Mouse (Mus musculus): ENCODE measurements around the gene Gpr21. TPM values are rescaled to one million over a fixed set of nuclear protein-coding genes. Genes with fewer than 3 reads are reported as not detected.

Gpr21 gene
- total and polyA plus RNA-seq, 3 experiments = 2.5 to 5.9 TPM; not detected in 1

- Histone ChIP-seq H3K4me3 (ENCODE audit: low read depth, low read length) (no peak overlapping the region), H3K36me3 (replicated peaks) (peaks cover 21% of the 10 kb centered on the region), H3K9me3 (replicated peaks) (no peaks in the 10 kb centered on the region), H3K4me1 (ENCODE audit: insufficient read depth, low read depth, low read length) (peaks cover 2% of the 10 kb centered on the region; the same call in 1 of the 2 replicates), H3K27me3 (ENCODE audit: insufficient read depth, low read length) (no peaks in the 10 kb centered on the region)
- no peak for DNase-seq (ENCODE audit: low spot score)
- no peak for ATAC-seq (ENCODE audit: extremely low read depth, insufficient number of reproducible peaks, low FRiP score, poor library complexity, severe bottlenecking)
- TF ChIP-seq GATA2 (IDR thresholded peaks at IDR 0.05; ENCODE audit: borderline replicate concordance, low read depth, low read length) = no peak
- TF ChIP-seq TAL1 (conservative IDR thresholded peaks at IDR 0.05; ENCODE audit: low read depth, low read length) = no peak
- TF ChIP-seq CTCF (IDR thresholded peaks at IDR 0.05; ENCODE audit: low read depth, low read length) = no peak
- no peak for TF ChIP-seq GATA1 (IDR thresholded peaks at IDR 0.05; ENCODE audit: borderline replicate concordance, low read length)
- TF ChIP-seq POLR2AphosphoS5 (IDR thresholded peaks at IDR 0.05; ENCODE audit: insufficient replicate concordance, low read depth, low read length) = no peak
Measured at GRCm38 (mm10) chr2:37527587-37527986, 11.5 kb downstream of the Gpr21 start.

- Histone ChIP-seq H3K9me3 (replicated peaks) (no peaks in the 10 kb centered on the region), H3K36me3 (replicated peaks) (peaks cover 24% of the 10 kb centered on the region), H3K27me3 (ENCODE audit: insufficient read depth, low read length) (no peaks in the 10 kb centered on the region), H3K4me1 (ENCODE audit: insufficient read depth, low read depth, low read length) (peaks cover 2% of the 10 kb centered on the region; the same call in 1 of the 2 replicates), H3K4me3 (ENCODE audit: low read depth, low read length) (no peak overlapping the region)
- DNase-seq (ENCODE audit: low spot score) (no peak), ATAC-seq (ENCODE audit: extremely low read depth, insufficient number of reproducible peaks, low FRiP score, poor library complexity, severe bottlenecking) (no peak)
- TF ChIP-seq GATA2 (IDR thresholded peaks at IDR 0.05; ENCODE audit: borderline replicate concordance, low read depth, low read length) = no peak
- TF ChIP-seq POLR2AphosphoS5 (IDR thresholded peaks at IDR 0.05; ENCODE audit: insufficient replicate concordance, low read depth, low read length) = no peak
- no peak for TF ChIP-seq GATA1 (IDR thresholded peaks at IDR 0.05; ENCODE audit: borderline replicate concordance, low read length)
- TF ChIP-seq CTCF (IDR thresholded peaks at IDR 0.05; ENCODE audit: low read depth, low read length) = no peak
- no peak for TF ChIP-seq TAL1 (conservative IDR thresholded peaks at IDR 0.05; ENCODE audit: low read depth, low read length)
Measured at GRCm38 (mm10) chr2:37529397-37529796, 13.3 kb downstream of the Gpr21 start.

- H3K4me1 ChIP-seq (ENCODE audit: insufficient read depth, low read depth, low read length) = peaks cover 2% of the 10 kb centered on the region; the same call in 1 of the 2 replicates
- H3K4me3 ChIP-seq (ENCODE audit: low read depth, low read length) = no peak overlapping the region
- ATAC-seq (ENCODE audit: extremely low read depth, insufficient number of reproducible peaks, low FRiP score, poor library complexity, severe bottlenecking) (no peak), DNase-seq (ENCODE audit: low spot score) (no peak)
- no peaks in the 10 kb centered on the region for H3K27me3 ChIP-seq (ENCODE audit: insufficient read depth, low read length)
- no peaks in the 10 kb centered on the region for H3K9me3 ChIP-seq (replicated peaks)
- TF ChIP-seq POLR2AphosphoS5 (IDR thresholded peaks at IDR 0.05; ENCODE audit: insufficient replicate concordance, low read depth, low read length) (no peak), GATA2 (IDR thresholded peaks at IDR 0.05; ENCODE audit: borderline replicate concordance, low read depth, low read length) (no peak), CTCF (IDR thresholded peaks at IDR 0.05; ENCODE audit: low read depth, low read length) (no peak), GATA1 (IDR thresholded peaks at IDR 0.05; ENCODE audit: borderline replicate concordance, low read length) (no peak), TAL1 (conservative IDR thresholded peaks at IDR 0.05; ENCODE audit: low read depth, low read length) (no peak)
- H3K36me3 ChIP-seq (replicated peaks) = peaks cover 32% of the 10 kb centered on the region
Measured at GRCm38 (mm10) chr2:37530766-37531165, 14.6 kb downstream of the Gpr21 start.

GRCm38 (mm10) chr2:37531639-37532038 is 15.5 kb downstream of the Gpr21 start:
- DNase-seq (ENCODE audit: low spot score) (no peak), ATAC-seq (ENCODE audit: extremely low read depth, insufficient number of reproducible peaks, low FRiP score, poor library complexity, severe bottlenecking) (no peak)
- H3K4me3 ChIP-seq (ENCODE audit: low read depth, low read length) = no peak overlapping the region
- no peaks in the 10 kb centered on the region for H3K9me3 ChIP-seq (replicated peaks)
- peaks cover 2% of the 10 kb centered on the region; the same call in 1 of the 2 replicates for H3K4me1 ChIP-seq (ENCODE audit: insufficient read depth, low read depth, low read length)
- H3K27me3 ChIP-seq (ENCODE audit: insufficient read depth, low read length) = no peaks in the 10 kb centered on the region
- peaks cover 32% of the 10 kb centered on the region for H3K36me3 ChIP-seq (replicated peaks)
- no peak for TF ChIP-seq GATA1 (IDR thresholded peaks at IDR 0.05; ENCODE audit: borderline replicate concordance, low read length)
- TF ChIP-seq TAL1 (conservative IDR thresholded peaks at IDR 0.05; ENCODE audit: low read depth, low read length) = no peak
- no peak for TF ChIP-seq GATA2 (IDR thresholded peaks at IDR 0.05; ENCODE audit: borderline replicate concordance, low read depth, low read length)
- no peak for TF ChIP-seq POLR2AphosphoS5 (IDR thresholded peaks at IDR 0.05; ENCODE audit: insufficient replicate concordance, low read depth, low read length)
- no peak for TF ChIP-seq CTCF (IDR thresholded peaks at IDR 0.05; ENCODE audit: low read depth, low read length)

- no peak for DNase-seq (ENCODE audit: low spot score)
- Histone ChIP-seq H3K4me1 (ENCODE audit: insufficient read depth, low read depth, low read length) (no peaks in the 10 kb centered on the region), H3K36me3 (replicated peaks) (peaks cover 79% of the 10 kb centered on the region), H3K4me3 (ENCODE audit: low read depth, low read length) (no peak overlapping the region), H3K9me3 (replicated peaks) (no peaks in the 10 kb centered on the region), H3K27me3 (ENCODE audit: insufficient read depth, low read length) (no peaks in the 10 kb centered on the region)
- ATAC-seq (ENCODE audit: extremely low read depth, insufficient number of reproducible peaks, low FRiP score, poor library complexity, severe bottlenecking) = no peak
- TF ChIP-seq CTCF (IDR thresholded peaks at IDR 0.05; ENCODE audit: low read depth, low read length) = no peak
- TF ChIP-seq TAL1 (conservative IDR thresholded peaks at IDR 0.05; ENCODE audit: low read depth, low read length) = no peak
- no peak for TF ChIP-seq GATA1 (IDR thresholded peaks at IDR 0.05; ENCODE audit: borderline replicate concordance, low read length)
- TF ChIP-seq GATA2 (IDR thresholded peaks at IDR 0.05; ENCODE audit: borderline replicate concordance, low read depth, low read length) = no peak
- TF ChIP-seq POLR2AphosphoS5 (IDR thresholded peaks at IDR 0.05; ENCODE audit: insufficient replicate concordance, low read depth, low read length) = no peak
Measured at GRCm38 (mm10) chr2:37549346-37550012, 33.3 kb downstream of the Gpr21 start.

- Histone ChIP-seq H3K4me3 (ENCODE audit: low read depth, low read length) (no peak overlapping the region), H3K4me1 (ENCODE audit: insufficient read depth, low read depth, low read length) (no peaks in the 10 kb centered on the region), H3K9me3 (replicated peaks) (no peaks in the 10 kb centered on the region), H3K27me3 (ENCODE audit: insufficient read depth, low read length) (no peaks in the 10 kb centered on the region), H3K36me3 (replicated peaks) (peaks cover 81% of the 10 kb centered on the region)
- TF ChIP-seq TAL1 (conservative IDR thresholded peaks at IDR 0.05; ENCODE audit: low read depth, low read length) = no peak
- no peak for TF ChIP-seq GATA2 (IDR thresholded peaks at IDR 0.05; ENCODE audit: borderline replicate concordance, low read depth, low read length)
- TF ChIP-seq CTCF (IDR thresholded peaks at IDR 0.05; ENCODE audit: low read depth, low read length) = no peak
- TF ChIP-seq POLR2AphosphoS5 (IDR thresholded peaks at IDR 0.05; ENCODE audit: insufficient replicate concordance, low read depth, low read length) = no peak
- no peak for TF ChIP-seq GATA1 (IDR thresholded peaks at IDR 0.05; ENCODE audit: borderline replicate concordance, low read length)
- no peak for DNase-seq (ENCODE audit: low spot score)
- ATAC-seq (ENCODE audit: extremely low read depth, insufficient number of reproducible peaks, low FRiP score, poor library complexity, severe bottlenecking) = no peak
Measured at GRCm38 (mm10) chr2:37556366-37556765, 40.2 kb downstream of the Gpr21 start.

All from G1E (cell line).